Mouse (Mus musculus): ENCODE results near the gene Herc4.
"Not testable (repeated sequence)": the region's sequence is repeated elsewhere in the genome, so short reads cannot be mapped to it uniquely, and the experiment has no call there.

GRCm38 (mm10) chr10:63351099-63351498 lies 107.5 kb downstream of the Herc4 start:
- TF ChIP-seq CTCF (IDR thresholded peaks at IDR 0.05; ENCODE audit: low read depth); EP300 (optimal IDR thresholded peaks at IDR 0.05): not testable (repeated sequence)
